Mouse (Mus musculus): ENCODE measurements at regions not wholly inside any gene's neighbourhood (a gene's known extent, or its start where the extent isn't known, plus 50 kb on each side); places are given as distances from the start of the nearest gene placed in this dataset.

- Histone ChIP-seq H3K9ac (ENCODE audit: insufficient read depth, low read depth) (no peak overlapping the region), H3K4me1 (ENCODE audit: control insufficient read depth in 1 of 2, insufficient read depth in 2 of 2) (no peaks in the 10 kb centered on the region), H3K9me3 (replicated peaks; ENCODE audit: low read length) (peaks cover 2% of the 10 kb centered on the region), H3K27ac (ENCODE audit: insufficient read depth, low read depth) (no peak overlapping the region), H3K4me2 (ENCODE audit: insufficient read depth, low read depth, poor library complexity, severe bottlenecking) (no peak overlapping the region), H3K79me2 (replicated peaks; ENCODE audit: control insufficient read depth, extremely low read depth, insufficient read depth, poor library complexity, severe bottlenecking) (no peaks in the 10 kb centered on the region), H3K36me3 (replicated peaks in 1 of 2; ENCODE audit: control insufficient read depth in 1 of 2, insufficient read depth in 1 of 2, low read length in 1 of 2) (no peaks in the 10 kb centered on the region), H3K27me3 (replicated peaks) (no peaks in the 10 kb centered on the region), H3K4me3 (replicated peaks in 1 of 3; ENCODE audit: low read depth in 2 of 3, low read length in 2 of 3, poor library complexity in 1 of 3) (no peak overlapping the region)
- in situ Hi-C loops (cut with MboI; ENCODE audit: low pct_ligation_motif_present, low pct_unique_long_range_greater_than_20kb, low sequenced_read_pairs) = no loop called here
- no peak for DNase-seq (ENCODE audit: extremely low read depth)
- TF ChIP-seq POLR2A (IDR thresholded peaks at IDR 0.05; ENCODE audit: low read depth, low read length) (no peak), TBP (conservative IDR thresholded peaks at IDR 0.05; ENCODE audit: low read depth, low read length) (no peak), SMC3 (IDR thresholded peaks at IDR 0.05; ENCODE audit: low read depth, low read length) (no peak), ELF1 (IDR thresholded peaks at IDR 0.05; ENCODE audit: low read depth, low read length) (no peak), ZNF384 (IDR thresholded peaks at IDR 0.05; ENCODE audit: low read depth, low read length) (no peak), EP300 (IDR thresholded peaks at IDR 0.05; ENCODE audit: low read length) (no peak), POLR2AphosphoS2 (IDR thresholded peaks at IDR 0.05; ENCODE audit: low read depth, low read length) (no peak), SIN3A (IDR thresholded peaks at IDR 0.05; ENCODE audit: low read length) (no peak), RCOR1 (conservative IDR thresholded peaks at IDR 0.05; ENCODE audit: low read depth, low read length) (no peak), JUN (IDR thresholded peaks at IDR 0.05; ENCODE audit: insufficient read depth, low read depth, low read length) (no peak), ZC3H11A (IDR thresholded peaks at IDR 0.05; ENCODE audit: low read depth, low read length) (no peak), JUND (conservative IDR thresholded peaks at IDR 0.05; ENCODE audit: low read depth, low read length) (no peak)
- dilution Hi-C loops (cut with MboI; ENCODE audit: extremely low pct_ligation_motif_present, extremely low pct_unique_long_range_greater_than_20kb, low sequenced_read_pairs) = no loop called here
Observed at GRCm38 (mm10) chr16:39368276-39368675, 475.8 kb downstream of the Igsf11 start.

- Histone ChIP-seq H3K4me3 (replicated peaks in 1 of 3; ENCODE audit: low read depth in 2 of 3, low read length in 2 of 3, poor library complexity in 1 of 3) (no peak overlapping the region), H3K79me2 (replicated peaks; ENCODE audit: control insufficient read depth, extremely low read depth, insufficient read depth, poor library complexity, severe bottlenecking) (no peaks in the 10 kb centered on the region), H3K9ac (ENCODE audit: insufficient read depth, low read depth) (no peak overlapping the region), H3K4me2 (ENCODE audit: insufficient read depth, low read depth, poor library complexity, severe bottlenecking) (no peak overlapping the region), H3K4me1 (ENCODE audit: control insufficient read depth in 1 of 2, insufficient read depth in 2 of 2) (no peaks in the 10 kb centered on the region), H3K27ac (ENCODE audit: insufficient read depth, low read depth) (no peak overlapping the region), H3K27me3 (replicated peaks) (no peaks in the 10 kb centered on the region), H3K9me3 (replicated peaks; ENCODE audit: low read length) (peaks cover 4% of the 10 kb centered on the region), H3K36me3 (replicated peaks in 1 of 2; ENCODE audit: control insufficient read depth in 1 of 2, insufficient read depth in 1 of 2, low read length in 1 of 2) (no peaks in the 10 kb centered on the region)
- dilution Hi-C loops (cut with MboI; ENCODE audit: extremely low pct_ligation_motif_present, extremely low pct_unique_long_range_greater_than_20kb, low sequenced_read_pairs) = no loop called here
- no peak for DNase-seq (ENCODE audit: extremely low read depth)
- TF ChIP-seq PAX5 (IDR thresholded peaks at IDR 0.05; ENCODE audit: low read length) = no peak
- no peak for TF ChIP-seq NRF1 (IDR thresholded peaks at IDR 0.05; ENCODE audit: low read depth, low read length)
- no peak for TF ChIP-seq MAFK (IDR thresholded peaks at IDR 0.05; ENCODE audit: insufficient replicate concordance, low read length)
- in situ Hi-C loops (cut with MboI; ENCODE audit: low pct_ligation_motif_present, low pct_unique_long_range_greater_than_20kb, low sequenced_read_pairs) = no loop called here
Observed at GRCm38 (mm10) chr16:39374616-39375015, 482.1 kb downstream of the Igsf11 start.

GRCm38 (mm10) chr16:39379959-39380358 is 487.5 kb downstream of the Igsf11 start:
- H3K27me3 ChIP-seq (replicated peaks) = no peaks in the 10 kb centered on the region
- no peak overlapping the region for H3K4me3 ChIP-seq (replicated peaks in 1 of 3; ENCODE audit: low read depth in 2 of 3, low read length in 2 of 3, poor library complexity in 1 of 3)
- no peaks in the 10 kb centered on the region for H3K4me1 ChIP-seq (ENCODE audit: control insufficient read depth in 1 of 2, insufficient read depth in 2 of 2)
- H3K4me2 ChIP-seq (ENCODE audit: insufficient read depth, low read depth, poor library complexity, severe bottlenecking) = no peak overlapping the region
- no peak overlapping the region for H3K27ac ChIP-seq (ENCODE audit: insufficient read depth, low read depth)
- dilution Hi-C loops (cut with MboI; ENCODE audit: extremely low pct_ligation_motif_present, extremely low pct_unique_long_range_greater_than_20kb, low sequenced_read_pairs) = no loop called here
- TF ChIP-seq MYC (IDR thresholded peaks at IDR 0.05; ENCODE audit: low read depth, low read length) = no peak
- no peak for TF ChIP-seq MXI1 (IDR thresholded peaks at IDR 0.05; ENCODE audit: low read depth, low read length)
- no peak for TF ChIP-seq CHD1 (IDR thresholded peaks at IDR 0.05; ENCODE audit: low read depth, low read length)
- TF ChIP-seq POLR2A (IDR thresholded peaks at IDR 0.05; ENCODE audit: low read depth, low read length) = no peak
- no peak for TF ChIP-seq E2F4 (IDR thresholded peaks at IDR 0.05; ENCODE audit: insufficient replicate concordance, low read depth, low read length)
- no peak for TF ChIP-seq NRF1 (IDR thresholded peaks at IDR 0.05; ENCODE audit: low read depth, low read length)
- TF ChIP-seq SIN3A (IDR thresholded peaks at IDR 0.05; ENCODE audit: low read length) = no peak
- no peak for TF ChIP-seq ZKSCAN1 (IDR thresholded peaks at IDR 0.05; ENCODE audit: borderline replicate concordance, low read depth, low read length)
- no peak for TF ChIP-seq ZMIZ1 (IDR thresholded peaks at IDR 0.05; ENCODE audit: low read depth, low read length)
- no peak for TF ChIP-seq IRF4 (IDR thresholded peaks at IDR 0.05; ENCODE audit: low read depth, low read length)
- TF ChIP-seq ELF1 (IDR thresholded peaks at IDR 0.05; ENCODE audit: low read depth, low read length) = no peak
- no peak for TF ChIP-seq JUND (conservative IDR thresholded peaks at IDR 0.05; ENCODE audit: low read depth, low read length)
- no peak for TF ChIP-seq BHLHE40 (IDR thresholded peaks at IDR 0.05; ENCODE audit: low read depth, low read length)
- TF ChIP-seq GABPA (IDR thresholded peaks at IDR 0.05; ENCODE audit: insufficient replicate concordance, low read depth, low read length) = no peak
- TF ChIP-seq CTCF (conservative IDR thresholded peaks at IDR 0.05 in 1 of 2, IDR thresholded peaks at IDR 0.05 in 1 of 2; ENCODE audit: low read depth in 2 of 2, low read length in 2 of 2) = no peak
- TF ChIP-seq MAFK (IDR thresholded peaks at IDR 0.05; ENCODE audit: insufficient replicate concordance, low read length) = no peak
- no peak for TF ChIP-seq MAX (IDR thresholded peaks at IDR 0.05; ENCODE audit: low read length)
- DNase-seq (ENCODE audit: extremely low read depth) = no peak
- no peak overlapping the region for H3K9ac ChIP-seq (ENCODE audit: insufficient read depth, low read depth)
- H3K36me3 ChIP-seq (replicated peaks in 1 of 2; ENCODE audit: control insufficient read depth in 1 of 2, insufficient read depth in 1 of 2, low read length in 1 of 2) = no peaks in the 10 kb centered on the region
- no peaks in the 10 kb centered on the region for H3K79me2 ChIP-seq (replicated peaks; ENCODE audit: control insufficient read depth, extremely low read depth, insufficient read depth, poor library complexity, severe bottlenecking)
- in situ Hi-C loops (cut with MboI; ENCODE audit: low pct_ligation_motif_present, low pct_unique_long_range_greater_than_20kb, low sequenced_read_pairs) = no loop called here
- peaks cover 6% of the 10 kb centered on the region for H3K9me3 ChIP-seq (replicated peaks; ENCODE audit: low read length)
